Mouse (Mus musculus) heart, adult 2 months (tissue): ENCODE measurements at regions not wholly inside any gene's neighbourhood (a gene's known extent, or its start where the extent isn't known, plus 50 kb on each side); places are given as distances from the start of the nearest gene placed in this dataset.
A peak's percentile ranks its signal among the peaks of the same experiment; 100 is the strongest.

Experiments used
- DNase-seq, 2 experiments: peaks; one replicate each; pipeline ENCODE4 v3.0.0; 2021
- H3K27ac ChIP-seq: fragments of 200-600 bp; 2 replicates; pipeline ENCODE4 v1.8.1; 2022
- H3K27me3 ChIP-seq: fragments of 200-500 bp; 2 replicates; pipeline ENCODE4 v1.6.1; 2012; ENCODE audit warnings: mild to moderate bottlenecking, low read length, inconsistent platforms, mixed read lengths; ENCODE audit not compliant: control insufficient read depth, insufficient read depth
- H3K36me3 ChIP-seq: fragments of 200-500 bp; 2 replicates; pipeline ENCODE4 v1.6.1; 2012; ENCODE audit warnings: low read length, inconsistent platforms; ENCODE audit not compliant: control insufficient read depth, insufficient read depth
- H3K4me1 ChIP-seq: fragments of 200-500 bp; 2 replicates; pipeline ENCODE4 v1.6.1; 2011; ENCODE audit warnings: low read length; ENCODE audit not compliant: control insufficient read depth, insufficient read depth
- H3K4me3 ChIP-seq: fragments of 200-600 bp; 2 replicates; pipeline ENCODE4 v1.8.1; 2022
- H3K79me2 ChIP-seq: fragments of 200-500 bp; replicated peaks from 2 replicates; pipeline ENCODE4 v1.6.1; 2012; ENCODE audit warnings: mild to moderate bottlenecking, inconsistent platforms, low read length, moderate library complexity, mixed read lengths; ENCODE audit not compliant: control insufficient read depth, insufficient read depth
- H3K9ac ChIP-seq: fragments of 200-500 bp; 2 replicates; pipeline ENCODE4 v1.6.1; 2012; ENCODE audit warnings: low read depth, mild to moderate bottlenecking, control low read depth, inconsistent platforms, low read length, mixed read lengths
- CTCF ChIP-seq: fragments of 200-600 bp; IDR thresholded peaks from 2 replicates; pipeline ENCODE4 v1.8.1; 2022; ENCODE audit warnings: antibody characterized with exemption, mild to moderate bottlenecking, moderate library complexity
- EP300 ChIP-seq: fragments of 200-500 bp; IDR thresholded peaks from 2 replicates; pipeline ENCODE4 v1.6.1; 2011; ENCODE audit warnings: low read depth, low read length, control low read depth; ENCODE audit not compliant: insufficient read depth
- POLR2A ChIP-seq: fragments of 200-500 bp; IDR thresholded peaks from 2 replicates; pipeline ENCODE4 v1.6.1; 2011; ENCODE audit warnings: mild to moderate bottlenecking, low read depth, low read length, control low read depth; ENCODE audit not compliant: insufficient read depth
- WGBS: fragments of 180-500 bp; shearing (Covaris S2); methylation state at CpG from one replicate; pipeline ENCODE4 v1.1.7; 2018; 5-methylcytosine and 5-hydroxymethylcytosine counted together
- intact Hi-C: fragments of 180-260 bp; cut with DNase I; formaldehyde crosslinking; loops from one replicate; pipeline ENCODE4 v1.15.1; 2025

DNA sequence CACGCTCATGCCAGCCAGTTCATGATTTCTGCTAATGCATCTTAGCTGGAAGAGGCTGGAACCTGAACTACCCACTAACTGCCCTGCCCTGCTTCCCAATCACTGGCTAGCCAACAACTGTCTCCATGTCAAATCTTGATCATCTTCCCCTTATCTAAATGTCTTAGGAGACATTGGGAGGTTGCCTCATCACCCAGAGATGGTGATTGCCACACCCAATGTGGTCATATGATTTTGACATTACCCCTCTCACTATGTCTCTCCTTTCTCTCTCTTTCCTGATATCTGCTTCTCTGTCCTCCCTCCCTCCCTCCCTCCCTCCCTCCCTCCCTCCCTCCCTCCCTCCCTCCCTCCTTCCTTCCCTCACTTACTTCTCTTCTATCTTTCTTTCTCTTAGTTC, 643.3 kb upstream of the Nrp1 start:
- TF ChIP-seq EP300, result no peak
- no peak for TF ChIP-seq POLR2A
- no peak for TF ChIP-seq CTCF
- 97% methylated on average over 1 of the region's 1 CpGs for WGBS
- H3K27me3 ChIP-seq, result no peaks in the 10 kb centered on the region

GRCm38 (mm10) chr8:127717969-127718368, 640.4 kb upstream of the Nrp1 start:
- DNase-seq, result no peak
- H3K9ac ChIP-seq, result no peak overlapping the region
- no peaks in the 10 kb centered on the region for H3K27me3 ChIP-seq
- intact Hi-C loops, result no loop called here
- no peak overlapping the region for H3K27ac ChIP-seq
- H3K4me1 ChIP-seq, result 0 out of 2 replicates have a peak, but pooled peaks cover 2% of the 10 kb centered on the region
- no peak for TF ChIP-seq POLR2A
- TF ChIP-seq EP300, result no peak
- TF ChIP-seq CTCF, result no peak
- no peak overlapping the region for H3K4me3 ChIP-seq
- no peaks in the 10 kb centered on the region; the same call in 1 of the 2 replicates for H3K36me3 ChIP-seq
- H3K79me2 ChIP-seq, result no peaks in the 10 kb centered on the region

More for the DNA sequence above, 643.3 kb upstream of the Nrp1 start:
- no peak for DNase-seq
- Histone ChIP-seq H3K79me2 (no peaks in the 10 kb centered on the region), H3K27ac (no peak overlapping the region), H3K9ac (no peak overlapping the region), H3K4me1 (no peaks in the 10 kb centered on the region), H3K36me3 (no peaks in the 10 kb centered on the region; the same call in 1 of the 2 replicates), H3K4me3 (no peak overlapping the region)
- intact Hi-C loops, result no loop called here

DNA sequence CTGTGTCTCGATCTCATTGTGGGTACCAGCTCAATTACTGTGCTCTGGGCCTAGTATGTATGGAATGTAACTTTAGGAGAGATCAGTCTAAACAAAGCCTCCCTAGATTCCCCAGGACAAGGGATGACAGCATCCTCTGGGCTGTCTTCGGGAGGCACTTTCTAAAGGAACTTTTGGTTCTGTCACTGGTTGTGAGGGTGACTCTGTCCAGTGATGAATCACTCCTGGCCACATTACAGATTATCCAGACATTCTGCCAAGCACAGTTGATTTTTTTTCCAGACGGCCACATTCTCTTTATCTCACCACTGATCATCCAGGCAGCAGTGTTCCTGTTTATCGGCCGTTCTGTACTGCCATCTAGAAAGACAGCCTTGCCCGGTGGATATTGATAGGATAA, 638.5 kb upstream of the Nrp1 start:
- 21% methylated on average over 6 of the region's 6 CpGs for WGBS
- no peak overlapping the region for H3K9ac ChIP-seq
- peak in 1 of 2 experiments; percentile 11 for DNase-seq
- H3K4me3 ChIP-seq, result no peak overlapping the region
- intact Hi-C loops, result no loop called here
- no peaks in the 10 kb centered on the region for H3K27me3 ChIP-seq
- no peaks in the 10 kb centered on the region; the same call in 1 of the 2 replicates for H3K36me3 ChIP-seq
- no peaks in the 10 kb centered on the region for H3K79me2 ChIP-seq
- TF ChIP-seq EP300 (no peak), POLR2A (no peak), CTCF (no peak)
- no peak overlapping the region for H3K27ac ChIP-seq
- 0 out of 2 replicates have a peak, but pooled peaks cover 2% of the 10 kb centered on the region for H3K4me1 ChIP-seq

DNA sequence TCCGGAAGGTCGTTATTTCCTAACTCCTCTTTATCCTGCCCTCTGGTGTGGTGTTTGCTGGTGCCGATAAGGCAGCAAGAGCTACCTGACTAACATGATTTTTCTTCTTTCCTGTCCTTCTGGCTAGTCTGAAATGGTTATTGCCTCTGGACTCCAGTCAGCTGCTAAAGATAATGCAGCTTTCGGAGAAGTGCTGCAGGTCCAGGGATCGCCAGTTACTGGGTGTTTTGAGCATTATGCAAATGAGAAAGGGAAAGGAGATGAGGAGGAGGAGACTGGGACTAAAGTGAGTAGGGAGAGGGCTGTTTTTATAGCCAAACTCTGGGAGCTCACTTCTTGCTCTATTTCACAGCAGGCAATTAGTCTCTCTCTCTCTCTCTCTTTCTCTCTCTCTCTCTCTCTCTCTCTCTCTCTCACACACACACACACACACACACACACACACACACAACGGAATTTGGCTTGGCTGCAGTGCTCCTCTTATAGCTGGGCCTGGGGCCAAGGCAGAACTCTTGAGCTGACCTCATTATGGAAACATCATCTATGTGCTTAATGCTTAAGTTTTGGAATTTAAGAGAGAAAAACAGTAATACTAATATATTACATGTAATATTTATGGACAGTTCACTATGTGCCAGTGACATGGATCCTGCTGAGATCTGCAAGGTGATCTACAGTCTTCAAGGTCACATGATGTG, 637.7 kb upstream of the Nrp1 start:
- Histone ChIP-seq H3K4me3 (no peak overlapping the region), H3K27me3 (no peaks in the 10 kb centered on the region), H3K27ac (no peak overlapping the region), H3K79me2 (no peaks in the 10 kb centered on the region), H3K9ac (no peak overlapping the region), H3K36me3 (no peaks in the 10 kb centered on the region; the same call in 1 of the 2 replicates), H3K4me1 (0 out of 2 replicates have a peak, but pooled peaks cover 2% of the 10 kb centered on the region)
- TF ChIP-seq EP300, result no peak
- TF ChIP-seq POLR2A, result no peak
- TF ChIP-seq CTCF, result no peak
- intact Hi-C loops, result no loop called here
- DNase-seq, result no peak
- WGBS, result 18% methylated on average over 6 of the region's 6 CpGs

GRCm38 (mm10) chr8:127721624-127722023, 636.8 kb upstream of the Nrp1 start:
- 67% methylated on average over 1 of the region's 1 CpGs for WGBS
- Histone ChIP-seq H3K27ac (no peak overlapping the region), H3K27me3 (no peaks in the 10 kb centered on the region), H3K36me3 (no peaks in the 10 kb centered on the region; the same call in 1 of the 2 replicates), H3K9ac (no peak overlapping the region), H3K79me2 (no peaks in the 10 kb centered on the region), H3K4me3 (no peak overlapping the region), H3K4me1 (0 out of 2 replicates have a peak, but pooled peaks cover 2% of the 10 kb centered on the region)
- TF ChIP-seq EP300 (no peak), CTCF (no peak), POLR2A (no peak)
- no peak for DNase-seq
- intact Hi-C loops, result no loop called here

GRCm38 (mm10) chr8:127734059-127734458, 624.3 kb upstream of the Nrp1 start:
- WGBS, result 93% methylated on average over 3 of the region's 3 CpGs
- Histone ChIP-seq H3K9ac (no peak overlapping the region), H3K4me3 (no peak overlapping the region), H3K27ac (no peak overlapping the region), H3K4me1 (no peaks in the 10 kb centered on the region), H3K27me3 (no peaks in the 10 kb centered on the region), H3K79me2 (no peaks in the 10 kb centered on the region), H3K36me3 (no peaks in the 10 kb centered on the region)
- no peak for DNase-seq
- intact Hi-C loops, result no loop called here
- TF ChIP-seq CTCF, result peak; percentile 40
- no peak for TF ChIP-seq POLR2A
